Mouse (Mus musculus) urinary bladder, postnatal 14 days (tissue): Measurements from ENCODE around the gene Ankrd31.
"Not testable (repeated sequence)": the region's sequence is repeated elsewhere in the genome, so short reads cannot be mapped to it uniquely, and the experiment has no call there.

ENCODE experiments used
- DNase-seq: peaks from one replicate; pipeline ENCODE4 v3.0.0; 2021; ENCODE audit warnings: low spot score

Ankrd31 gene

GRCm38 (mm10) chr13:96859161-96859560, 111.1 kb downstream of the Ankrd31 start:
- no peak for DNase-seq

DNA sequence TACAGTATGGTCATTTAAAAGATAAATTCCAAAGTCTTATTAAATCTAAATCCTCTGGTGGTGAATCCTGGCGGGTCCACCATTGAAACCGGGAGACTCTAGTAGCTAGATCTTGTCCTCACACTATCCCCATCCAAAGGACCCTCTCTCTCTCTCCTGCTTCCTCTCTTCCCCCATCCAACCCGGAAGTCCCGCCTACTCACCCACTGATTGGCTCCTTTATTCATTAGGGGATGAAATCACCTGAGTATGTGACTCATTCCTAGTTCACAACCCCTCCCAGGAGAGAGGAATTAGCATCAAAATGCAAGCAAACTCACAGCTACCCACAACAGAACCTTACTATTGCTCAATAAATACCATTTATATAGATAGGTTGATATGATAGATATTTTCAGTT, 122.7 kb downstream of the Ankrd31 start:
- DNase-seq = no peak

GRCm38 (mm10) chr13:96874071-96874470, 126.0 kb downstream of the Ankrd31 start:
- no peak for DNase-seq

- no peak for DNase-seq
Observed at GRCm38 (mm10) chr13:96878220-96879057, 130.4 kb downstream of the Ankrd31 start.

GRCm38 (mm10) chr13:96884534-96884933, 136.5 kb downstream of the Ankrd31 start:
- DNase-seq = no peak

GRCm38 (mm10) chr13:96889985-96890384, 141.9 kb downstream of the Ankrd31 start:
- no peak for DNase-seq

- DNase-seq = no peak
Observed at GRCm38 (mm10) chr13:96895144-96895543, 147.1 kb downstream of the Ankrd31 start.

GRCm38 (mm10) chr13:96906717-96907116, 158.6 kb downstream of the Ankrd31 start:
- DNase-seq = no peak

DNA sequence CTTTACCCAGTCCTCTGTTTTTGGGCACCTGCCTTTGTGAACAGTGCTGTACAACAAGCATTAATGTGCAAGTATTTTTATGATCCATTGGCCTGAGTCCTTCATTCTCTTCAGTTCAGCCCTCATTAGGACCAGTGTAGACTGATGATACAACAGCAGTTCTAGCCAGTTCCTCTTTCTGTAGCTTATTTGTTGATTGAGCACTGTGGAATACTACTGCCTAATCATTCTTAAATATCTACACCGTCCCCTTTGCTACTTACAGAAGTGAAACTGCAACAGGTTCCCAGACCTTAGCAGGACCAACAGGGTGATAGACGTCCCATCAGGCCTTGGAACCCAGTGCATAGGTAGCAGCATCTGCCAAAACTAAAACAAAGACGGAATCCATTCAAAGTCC, 163.1 kb downstream of the Ankrd31 start:
- no peak for DNase-seq

DNA sequence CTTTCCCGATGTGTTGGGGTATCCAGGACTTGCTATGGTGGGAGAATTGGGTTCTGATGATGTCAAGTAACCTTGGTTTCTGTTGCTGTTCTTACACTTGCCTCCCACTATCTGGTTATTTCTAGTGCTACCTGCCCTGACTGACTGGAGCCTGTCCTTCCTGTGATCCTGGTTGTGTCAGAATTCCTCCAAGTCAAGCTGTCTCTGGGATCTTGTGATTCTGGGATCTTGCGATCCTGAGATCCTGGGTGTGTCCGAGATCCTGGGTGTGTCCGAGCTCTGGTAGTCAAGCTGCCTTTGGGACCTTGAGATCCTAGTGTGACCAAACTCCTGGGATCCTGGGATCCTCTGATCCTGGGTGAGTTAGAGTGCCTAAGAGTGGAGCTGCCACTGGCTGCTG, 175.1 kb downstream of the Ankrd31 start:
- DNase-seq = not testable (repeated sequence)

DNA sequence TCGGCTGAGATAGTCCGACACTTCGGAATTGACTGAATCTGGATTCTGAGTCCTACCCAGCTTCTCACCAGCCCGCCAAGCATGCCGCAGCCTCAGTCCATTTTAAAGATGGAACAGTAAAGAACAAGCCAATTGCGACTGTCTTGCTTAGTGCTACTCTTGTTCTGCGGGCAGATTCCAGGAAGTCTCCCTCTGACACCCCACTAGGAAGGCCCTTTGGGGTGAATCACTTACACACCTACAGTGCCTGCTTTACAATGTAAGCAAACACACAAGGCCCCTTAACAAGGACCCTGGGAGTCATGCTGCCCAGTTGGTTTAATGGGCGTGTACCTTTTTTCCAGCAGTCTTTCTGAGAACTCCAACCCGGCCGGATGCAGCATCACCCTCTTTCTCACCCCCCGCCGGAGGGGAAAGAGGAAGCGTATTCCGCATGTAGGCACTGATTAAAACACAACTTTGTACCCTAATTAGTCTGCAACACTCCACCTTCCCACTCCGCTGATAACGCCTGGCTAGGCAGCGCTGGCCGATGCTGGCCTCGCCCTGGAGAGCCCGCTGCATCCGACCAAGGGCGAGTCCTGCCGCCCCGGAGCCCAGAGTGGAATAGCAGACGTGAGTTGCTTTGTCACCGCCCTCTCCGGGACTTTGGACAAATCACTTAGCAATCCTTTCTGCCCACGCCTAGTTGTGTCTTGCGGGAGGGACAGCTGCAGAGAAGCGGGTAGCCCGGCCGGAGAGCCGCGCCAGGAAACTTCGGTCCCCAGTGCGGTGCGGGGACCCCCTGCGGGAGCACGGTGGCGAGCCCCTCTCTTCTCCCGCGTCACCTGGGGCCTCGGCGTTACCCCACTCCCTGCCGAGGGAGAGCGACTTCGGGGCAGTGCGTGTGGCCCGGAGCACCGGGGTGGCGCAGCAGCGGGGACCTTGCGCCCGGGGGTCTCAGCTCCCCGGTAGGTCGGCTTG, 176.2 kb downstream of the Ankrd31 start, which contains the start of gene Gcnt4:
Gene Gcnt4, plus strand, starts transcription at position 691 of the 963 bp plus-strand sequence.
- DNase-seq = peak; percentile 62

GRCm38 (mm10) chr13:96924985-96925745, 177.1 kb downstream of the Ankrd31 start:
- DNase-seq = peak; percentile 10

DNA sequence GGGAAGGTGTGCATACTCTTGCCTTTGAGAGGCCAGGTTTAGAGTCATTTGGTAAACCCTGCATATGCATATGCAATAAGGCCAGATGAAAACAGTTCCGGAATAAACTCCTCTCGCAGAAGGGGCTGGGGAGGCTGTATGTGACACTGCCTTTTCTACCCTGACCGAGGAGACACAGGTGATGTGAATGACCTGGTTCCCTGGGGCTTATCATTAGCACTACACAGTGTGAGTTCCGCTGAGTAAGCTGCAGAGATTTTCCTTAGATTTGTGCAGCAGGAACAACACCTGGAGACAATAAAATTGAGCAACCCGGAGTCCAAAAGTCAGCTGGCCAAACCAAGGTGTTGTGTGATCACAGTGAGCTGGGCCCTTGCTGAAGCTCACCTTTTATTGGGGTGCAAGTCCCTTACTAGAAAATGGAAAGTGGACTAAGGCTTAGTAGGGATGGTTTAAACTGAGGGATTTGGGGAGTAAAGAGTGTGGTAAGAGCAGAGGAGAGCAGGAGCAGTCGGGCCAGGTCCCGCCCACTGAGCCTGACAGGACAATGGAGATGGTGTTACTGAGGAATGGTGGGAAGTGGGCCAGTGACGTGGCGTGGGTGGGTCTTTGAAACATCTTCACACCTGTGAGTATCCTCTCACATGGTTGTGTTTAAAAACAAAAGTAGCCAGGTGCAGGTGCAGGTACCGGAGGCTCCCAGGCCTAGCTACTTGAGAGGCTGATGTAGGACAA, 178.1 kb downstream of the Ankrd31 start:
- no peak for DNase-seq

DNA sequence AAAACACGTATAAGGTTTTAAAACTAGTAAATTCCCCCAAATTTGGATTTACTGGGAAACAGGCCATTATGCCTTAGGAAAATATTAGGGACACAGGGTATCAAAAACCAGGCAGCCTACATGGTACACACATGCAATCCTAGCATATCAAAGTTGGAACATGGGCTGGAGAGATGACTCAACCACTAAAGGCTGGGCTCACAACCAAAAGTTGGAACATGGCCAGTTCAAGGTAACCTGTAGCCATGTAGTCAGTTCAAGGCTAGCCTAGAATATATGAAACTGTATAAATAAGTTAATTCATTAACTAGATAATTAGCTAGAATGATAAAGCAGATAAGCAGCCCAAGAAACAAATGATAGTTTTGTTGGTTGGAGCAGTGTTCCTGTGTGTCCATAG, 179.7 kb downstream of the Ankrd31 start:
- DNase-seq = no peak

GRCm38 (mm10) chr13:96928432-96929039, 180.5 kb downstream of the Ankrd31 start:
- DNase-seq = no peak

GRCm38 (mm10) chr13:96932745-96933144, 184.7 kb downstream of the Ankrd31 start:
- no peak for DNase-seq

DNA sequence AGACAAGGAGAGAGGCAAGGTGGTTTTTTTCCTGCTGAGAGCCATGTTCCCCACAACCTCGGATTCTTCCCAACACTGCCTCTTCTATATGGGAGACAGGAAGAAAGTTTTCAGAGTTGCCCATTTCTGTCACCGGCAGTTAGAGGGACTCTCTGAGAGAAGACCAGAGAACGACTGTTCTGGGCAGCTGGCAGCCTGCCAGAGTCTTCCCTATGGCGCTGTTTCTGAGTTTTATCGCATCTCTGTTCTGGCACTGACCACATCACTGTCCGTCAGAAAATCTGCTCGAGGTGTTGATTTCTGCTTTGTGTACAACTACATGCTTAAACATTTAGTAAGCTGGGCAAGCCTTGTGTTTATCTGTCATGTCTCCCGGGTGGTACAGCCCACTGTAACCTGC, 185.3 kb downstream of the Ankrd31 start:
- DNase-seq = no peak

DNA sequence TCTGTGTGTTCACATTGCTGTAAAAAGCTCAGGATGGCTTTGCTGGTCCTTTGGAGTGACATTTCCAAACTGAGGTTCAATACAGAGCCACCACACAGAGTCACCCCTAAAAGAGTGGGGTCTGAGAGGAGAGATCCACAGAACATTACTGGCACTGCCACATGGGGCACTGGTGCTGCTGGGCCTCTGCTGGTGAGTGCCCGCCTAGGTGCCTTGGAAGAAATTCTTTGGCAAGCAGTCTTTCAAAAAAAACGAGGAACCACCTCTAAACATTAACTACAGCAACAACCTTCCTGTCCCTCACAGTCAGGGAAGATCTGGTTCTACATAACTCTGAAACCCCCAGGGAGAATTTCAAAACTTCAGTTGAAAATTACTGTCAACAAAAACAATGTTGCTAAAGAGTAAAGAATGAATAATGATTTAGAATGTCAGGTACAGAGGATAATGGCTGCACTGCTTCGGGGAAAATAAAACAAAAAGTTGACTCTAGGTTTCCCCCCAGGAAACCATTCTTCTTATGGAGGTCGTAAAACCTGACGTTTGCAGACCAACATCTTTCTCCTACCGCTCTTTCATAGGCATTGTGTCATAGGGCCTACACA, 188.2 kb downstream of the Ankrd31 start:
- DNase-seq = no peak

GRCm38 (mm10) chr13:96937059-96937558, 189.0 kb downstream of the Ankrd31 start:
- no peak for DNase-seq

- DNase-seq = no peak
Observed at GRCm38 (mm10) chr13:96939680-96940079, 191.6 kb downstream of the Ankrd31 start.
